Mouse (Mus musculus) thymus, adult 2 months (tissue): ENCODE data around the gene Jmjd8. TPM values are rescaled to one million over a fixed set of nuclear protein-coding genes. Genes with fewer than 3 reads are reported as not detected.

ENCODE experiments used
- DNase-seq: peaks from one replicate; pipeline ENCODE4 v3.0.0; 2021
- H3K27ac ChIP-seq: fragments of 200-500 bp; 2 replicates; pipeline ENCODE4 v1.5.1; 2012; ENCODE audit warnings: low read length, control low read depth; ENCODE audit not compliant: control insufficient read depth, insufficient read depth
- H3K27me3 ChIP-seq: fragments of 200-500 bp; 2 replicates; pipeline ENCODE4 v1.6.1; 2012; ENCODE audit warnings: mild to moderate bottlenecking, low read length, moderate library complexity, mixed read lengths; ENCODE audit not compliant: control insufficient read depth, insufficient read depth
- H3K36me3 ChIP-seq: fragments of 200-500 bp; 2 replicates; pipeline ENCODE4 v1.6.1; 2012; ENCODE audit warnings: mild to moderate bottlenecking, low read length, moderate library complexity; ENCODE audit not compliant: control insufficient read depth, insufficient read depth
- H3K4me1 ChIP-seq: fragments of 200-500 bp; replicated peaks from 2 replicates; pipeline ENCODE4 v1.6.1; 2012; ENCODE audit warnings: low read length; ENCODE audit not compliant: control insufficient read depth, insufficient read depth
- H3K4me3 ChIP-seq: fragments of 200-500 bp; 2 replicates; pipeline ENCODE4 v1.5.1; 2012; ENCODE audit warnings: mild to moderate bottlenecking, low read length, control low read depth, moderate library complexity; ENCODE audit not compliant: control insufficient read depth, insufficient read depth
- CTCF ChIP-seq: fragments of 200-500 bp; IDR thresholded peaks from 2 replicates; pipeline ENCODE4 v1.5.1; 2012; ENCODE audit warnings: mild to moderate bottlenecking, control low read depth, low read length, moderate library complexity, borderline replicate concordance; ENCODE audit not compliant: control insufficient read depth, poor library complexity, insufficient read depth; ENCODE audit errors: extremely low read depth
- POLR2A ChIP-seq: fragments of 200-500 bp; IDR thresholded peaks from 2 replicates; pipeline ENCODE4 v1.6.1; 2012; ENCODE audit warnings: mild to moderate bottlenecking, low read length, control low read depth, moderate library complexity; ENCODE audit not compliant: control insufficient read depth, poor library complexity, insufficient read depth; ENCODE audit errors: extremely low read depth
- WGBS: fragments of 180-500 bp; shearing (Covaris S2); methylation state at CpG from one replicate; pipeline ENCODE4 v1.1.7; 2018; 5-methylcytosine and 5-hydroxymethylcytosine counted together
- polyA plus RNA-seq: library from polyadenylated mRNA; depleted of rRNA; stranded (reverse); fragments of >200 nt; gene quantifications from 2 replicates; pipeline ENCODE4 v1.2.3, GENCODE M21; 2012

The Jmjd8 gene
- polyA plus RNA-seq, 1 experiment: 83.2 TPM

DNA sequence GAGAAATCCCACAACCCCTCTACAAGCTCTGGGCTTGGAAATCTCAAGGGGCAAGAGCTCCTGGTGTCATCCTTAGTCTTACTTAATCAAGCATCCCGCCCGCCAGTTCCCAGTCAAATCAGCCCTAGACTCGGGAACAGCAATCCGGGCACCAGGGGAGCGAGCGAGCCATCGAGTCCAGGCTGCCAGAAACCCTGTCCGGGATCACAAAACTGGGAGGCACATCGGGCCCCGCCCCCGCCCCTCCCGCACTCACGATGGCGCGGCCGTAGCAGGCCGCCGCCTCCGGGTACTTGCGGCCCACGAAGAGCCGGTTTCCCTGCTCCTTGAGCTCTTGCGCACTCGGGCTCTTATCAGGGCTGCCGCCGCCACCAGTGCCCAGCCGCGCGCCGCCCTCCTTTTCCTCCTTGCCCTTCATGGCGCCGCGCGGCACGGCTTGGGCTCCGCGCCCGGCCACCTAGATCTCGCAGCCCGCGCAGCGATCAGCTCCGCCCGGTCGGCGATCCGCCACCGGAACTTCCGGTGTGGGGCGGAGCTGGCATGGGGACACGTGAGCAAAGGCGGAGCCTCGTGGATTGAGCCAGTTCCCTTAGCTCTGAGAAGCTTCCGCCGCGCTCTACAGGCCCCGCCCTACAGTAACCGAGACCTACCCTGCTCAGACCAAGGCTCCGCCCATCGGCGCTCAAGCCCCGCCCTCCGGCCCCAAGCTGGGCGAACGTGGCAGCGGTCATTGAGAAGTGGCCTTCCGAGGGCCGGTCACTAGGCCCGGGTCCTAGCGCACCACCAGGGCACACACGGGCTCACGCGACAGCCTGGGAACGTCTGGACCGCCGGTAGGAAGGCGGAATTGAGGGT is 4.0 kb downstream of the Jmjd8 start:
- no peak overlapping the region for H3K27ac ChIP-seq
- peaks cover 56% of the 10 kb centered on the region for H3K4me1 ChIP-seq
- H3K27me3 ChIP-seq: no peaks in the 10 kb centered on the region
- peak overlapping the region; percentile 93 for H3K4me3 ChIP-seq
- DNase-seq: peak; percentile 98
- peaks cover 4% of the 10 kb centered on the region; the same call in 1 of the 2 replicates for H3K36me3 ChIP-seq
- WGBS: under 1% methylated on average over 76 of the region's 77 CpGs
- TF ChIP-seq POLR2A: peak; percentile 79
- TF ChIP-seq CTCF: peak; percentile 53

DNA sequence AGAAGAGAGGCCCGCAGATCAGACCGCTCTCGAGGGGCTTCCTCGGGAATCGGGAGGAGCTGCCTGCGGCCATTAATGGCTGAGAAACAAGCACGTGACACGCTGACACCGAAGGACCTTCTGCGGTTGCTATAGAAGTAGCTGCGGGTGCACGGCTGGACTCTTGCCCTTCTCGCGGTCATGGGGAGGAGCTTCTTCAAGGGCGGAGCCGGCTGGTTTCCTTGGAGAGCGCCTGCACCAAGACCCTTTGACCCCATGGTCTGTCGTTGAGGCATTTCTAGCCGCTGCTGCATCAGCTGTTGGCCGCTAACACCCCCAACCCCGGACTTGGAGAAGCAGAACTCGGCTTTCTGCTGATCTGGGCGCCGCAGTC is 4.6 kb downstream of the Jmjd8 start, which contains the start of gene Stub1:
Stub1 (minus strand) TSS at position 114 of the 373 bp plus-strand sequence.
- H3K4me1 ChIP-seq: peaks cover 55% of the 10 kb centered on the region
- under 1% methylated on average over 24 of the region's 24 CpGs for WGBS
- DNase-seq: peak; percentile 60
- H3K27ac ChIP-seq: no peak within 1 kb of the TSS
- peaks cover 8% of the 10 kb centered on the region for H3K36me3 ChIP-seq
- H3K27me3 ChIP-seq: no peaks in the 10 kb centered on the region
- peak within 1 kb of the TSS; percentile 93 for H3K4me3 ChIP-seq
- TF ChIP-seq POLR2A (no peak), CTCF (no peak)

GRCm38 (mm10) chr17:25833961-25834594 is 5.4 kb downstream of the Jmjd8 start:
- no peak for DNase-seq
- Histone ChIP-seq H3K4me1 (peaks cover 51% of the 10 kb centered on the region), H3K27ac (no peak overlapping the region), H3K36me3 (peaks cover 13% of the 10 kb centered on the region), H3K4me3 (peak overlapping the region; percentile 93), H3K27me3 (no peaks in the 10 kb centered on the region)
- WGBS: 59% methylated on average over 6 of the region's 6 CpGs
- TF ChIP-seq CTCF (no peak), POLR2A (no peak)

- no peak for TF ChIP-seq POLR2A
- no peak for TF ChIP-seq CTCF
- WGBS: 95% methylated on average over 12 of the region's 12 CpGs
- no peak overlapping the region for H3K27ac ChIP-seq
- DNase-seq: no peak
- H3K4me3 ChIP-seq: no peak overlapping the region
- peaks cover 19% of the 10 kb centered on the region for H3K36me3 ChIP-seq
- H3K4me1 ChIP-seq: peaks cover 44% of the 10 kb centered on the region
- H3K27me3 ChIP-seq: no peaks in the 10 kb centered on the region
Observed at GRCm38 (mm10) chr17:25834595-25835222, 6.0 kb downstream of the Jmjd8 start.

- peaks cover 25% of the 10 kb centered on the region for H3K36me3 ChIP-seq
- H3K4me1 ChIP-seq: peaks cover 43% of the 10 kb centered on the region
- no peak for TF ChIP-seq POLR2A
- no peak for TF ChIP-seq CTCF
Observed at GRCm38 (mm10) chr17:25835301-25835700, 6.6 kb downstream of the Jmjd8 start.

DNA sequence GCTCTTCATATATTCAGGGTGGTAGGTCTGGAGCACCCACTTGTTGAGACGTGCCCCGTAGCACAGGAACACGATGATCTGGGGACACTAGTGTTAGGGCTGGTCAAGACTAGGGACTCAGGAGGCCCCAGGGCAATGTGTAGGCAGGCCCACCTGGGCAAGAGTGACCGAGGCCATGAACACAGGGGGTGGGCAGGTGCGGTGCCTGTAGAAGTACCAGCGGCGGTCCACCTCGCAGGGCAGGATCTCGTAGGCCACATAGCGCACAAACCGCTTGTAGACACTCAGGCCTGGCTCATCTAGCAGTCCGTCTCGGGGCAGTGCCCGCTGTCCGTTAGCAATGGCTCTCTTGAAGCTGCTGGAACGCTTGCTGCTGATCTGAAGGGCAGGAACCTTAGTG is 7.1 kb downstream of the Jmjd8 start:
- DNase-seq: no peak
- Histone ChIP-seq H3K27me3 (no peaks in the 10 kb centered on the region), H3K4me1 (peaks cover 43% of the 10 kb centered on the region), H3K27ac (no peak overlapping the region), H3K4me3 (no peak overlapping the region), H3K36me3 (peaks cover 26% of the 10 kb centered on the region)
- 96% methylated on average over 16 of the region's 16 CpGs for WGBS
- no peak for TF ChIP-seq POLR2A
- TF ChIP-seq CTCF: no peak

More at GRCm38 (mm10) chr17:25835301-25835700, 6.6 kb downstream of the Jmjd8 start:
- no peak overlapping the region for H3K4me3 ChIP-seq
- no peak for DNase-seq
- no peaks in the 10 kb centered on the region for H3K27me3 ChIP-seq
- WGBS: 97% methylated on average over 7 of the region's 7 CpGs
- no peak overlapping the region for H3K27ac ChIP-seq
